In genomic region chr2:23039082-23040000, GRCm38 (mm10) we compare ENCODE assay signal across 7 mouse cellular contexts. TPM values are rescaled to one million over a fixed set of nuclear protein-coding genes. Genes with fewer than 3 reads are reported as not detected.
DNase-seq lines count a peak whose midpoint lies in the region; ATAC-seq lines count a peak whose summit lies in the region.

No protein-coding gene starts in this region.

- ATAC-seq in inflammation-experienced regulatory T-cells, adult 6 months = peak; percentile 48

- peak; percentile 31 to 72 for DNase-seq in urinary bladder, adult 18-20 months (ENCODE audit: low spot score in 2 of 2)
- no peak for DNase-seq in urinary bladder, postnatal 10 days (ENCODE audit: low spot score)
- DNase-seq in c-Kit-positive CD71-positive TER-119-negative erythroid progenitor cells, embryonic 14.5 days (ENCODE audit: low read depth) = peak; percentile 45
- peak; percentile 64 for DNase-seq in gastrocnemius, postnatal 25 days
- DNase-seq in lung, postnatal 10 days = peak; percentile 66
- DNase-seq in right cerebral cortex, postnatal 14 days = peak; percentile 52

RNA-seq across cellular contexts. Expression of gene Abi1, which starts 0.7 kb away (rescaled TPM):
- total RNA-seq in gastrocnemius, postnatal 25 days (2021) = 10 to 100 TPM; 15.2 to 16.0 TPM
- polyA plus RNA-seq in inflammation-experienced regulatory T-cells, adult 6 months (2017; shearing (Covaris generic)) = 100 to 1,000 TPM; 205 to 247 (median 244) TPM

RNA-seq across cellular contexts. Expression of gene Acbd5, which starts 28.6 kb away (rescaled TPM):
- total RNA-seq in gastrocnemius, postnatal 25 days (2021) = 10 to 100 TPM; 24.9 to 26.3 TPM
- polyA plus RNA-seq in inflammation-experienced regulatory T-cells, adult 6 months (2017; shearing (Covaris generic)) = 10 to 100 TPM; 62.8 to 83.5 (median 72.0) TPM
